Mouse (Mus musculus): ENCODE results near the gene Phrf1.
"Not testable (repeated sequence)": the region's sequence is repeated elsewhere in the genome, so short reads cannot be mapped to it uniquely, and the experiment has no call there.

Gene Phrf1

DNA sequence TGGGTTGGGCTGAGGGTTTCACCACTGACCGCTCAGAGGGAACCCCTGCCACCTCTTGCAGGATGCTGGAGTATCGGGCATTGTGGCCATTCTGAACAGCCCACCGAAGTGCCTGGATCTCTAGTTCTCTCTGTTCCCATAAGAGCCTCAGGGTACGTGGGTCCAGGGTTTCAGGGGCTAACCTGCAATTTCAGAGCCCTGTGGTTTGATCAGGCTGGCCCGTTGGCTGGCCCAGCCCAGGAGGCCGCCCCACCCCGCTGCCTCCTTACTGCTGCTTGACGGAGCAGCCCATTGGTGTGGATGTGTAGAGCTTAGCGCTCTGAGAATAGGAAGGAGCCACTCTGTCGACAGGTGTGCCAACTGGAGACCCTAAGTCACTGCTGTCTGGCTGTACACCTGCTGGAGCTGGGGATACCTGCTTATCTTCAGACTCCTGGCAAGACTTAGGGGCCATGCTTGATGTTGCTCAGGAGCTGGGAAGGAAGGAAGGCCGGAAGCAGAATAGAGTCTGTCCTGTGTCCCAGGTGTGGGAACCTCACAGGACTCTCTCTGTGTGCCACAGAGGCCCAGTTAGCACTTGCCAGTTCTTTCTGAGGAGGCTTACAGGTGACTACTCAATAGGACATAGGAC, 14.9 kb upstream of the Phrf1 start, which contains the start of gene Lmntd2:
TSS of gene Lmntd2 (minus strand) at position 476 of the 631 bp plus-strand sequence.
- no peak for DNase-seq

DNA sequence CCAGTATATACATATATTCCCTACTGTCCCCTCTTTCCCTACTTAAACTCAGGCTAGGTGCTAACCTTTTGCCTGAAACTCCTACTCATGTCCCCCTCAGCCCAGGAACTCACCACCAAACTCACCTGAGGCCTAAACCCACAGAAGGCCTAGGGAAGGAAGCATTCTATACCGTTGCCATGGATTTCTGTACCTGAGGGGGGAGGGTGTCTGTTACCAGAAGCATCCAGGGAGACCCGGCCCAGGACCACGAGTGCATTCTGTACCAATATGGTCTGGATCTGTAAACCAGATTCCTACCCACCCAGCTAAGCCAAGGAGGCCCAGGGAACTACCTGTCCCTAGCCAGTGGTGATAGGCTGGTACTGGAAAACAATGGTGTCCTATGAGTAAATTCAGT, 14.3 kb upstream of the Phrf1 start:
- no peak for DNase-seq

DNA sequence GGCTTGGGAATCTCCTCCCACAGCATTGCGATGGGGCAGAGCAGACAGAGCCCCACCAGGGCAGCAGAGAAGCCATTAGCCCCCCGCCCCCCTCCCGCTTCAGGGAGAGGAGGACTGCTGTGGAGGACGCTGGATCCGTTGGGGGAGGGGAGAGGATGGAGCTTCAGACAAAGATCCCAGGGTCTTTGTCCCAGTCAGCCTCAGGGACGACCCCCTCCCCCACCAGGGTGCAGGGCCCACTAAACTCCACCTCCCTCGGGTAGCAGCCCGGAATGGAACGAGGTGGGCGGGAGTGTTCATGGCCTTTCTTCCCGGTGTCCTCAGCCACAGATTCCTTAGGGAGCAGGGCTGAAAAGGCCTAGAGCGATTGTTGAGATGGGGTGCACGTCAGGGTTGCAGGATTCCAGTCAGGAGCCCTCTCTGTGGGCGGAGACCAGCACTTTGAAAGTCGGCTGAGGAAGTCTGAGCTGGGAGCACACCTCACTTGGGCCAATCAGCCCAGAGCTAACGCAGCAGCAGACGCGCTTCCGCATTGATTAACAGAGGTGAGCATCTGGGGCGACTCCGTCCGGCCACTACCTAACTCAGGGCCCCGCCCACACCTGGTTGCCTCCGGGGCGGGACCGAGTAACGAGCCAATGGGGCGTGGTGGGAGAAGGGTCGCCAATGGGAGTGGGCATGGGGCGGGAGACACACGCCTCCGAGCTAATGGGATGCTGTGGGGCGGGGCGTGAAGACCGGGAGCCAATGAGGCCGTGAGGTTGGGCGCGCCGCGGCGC, 13.3 kb upstream of the Phrf1 start, which contains the start of gene Rassf7:
TSS of gene Rassf7 (plus strand) at position 760 of the 779 bp plus-strand sequence.
- DNase-seq = peak; percentile 98

DNA sequence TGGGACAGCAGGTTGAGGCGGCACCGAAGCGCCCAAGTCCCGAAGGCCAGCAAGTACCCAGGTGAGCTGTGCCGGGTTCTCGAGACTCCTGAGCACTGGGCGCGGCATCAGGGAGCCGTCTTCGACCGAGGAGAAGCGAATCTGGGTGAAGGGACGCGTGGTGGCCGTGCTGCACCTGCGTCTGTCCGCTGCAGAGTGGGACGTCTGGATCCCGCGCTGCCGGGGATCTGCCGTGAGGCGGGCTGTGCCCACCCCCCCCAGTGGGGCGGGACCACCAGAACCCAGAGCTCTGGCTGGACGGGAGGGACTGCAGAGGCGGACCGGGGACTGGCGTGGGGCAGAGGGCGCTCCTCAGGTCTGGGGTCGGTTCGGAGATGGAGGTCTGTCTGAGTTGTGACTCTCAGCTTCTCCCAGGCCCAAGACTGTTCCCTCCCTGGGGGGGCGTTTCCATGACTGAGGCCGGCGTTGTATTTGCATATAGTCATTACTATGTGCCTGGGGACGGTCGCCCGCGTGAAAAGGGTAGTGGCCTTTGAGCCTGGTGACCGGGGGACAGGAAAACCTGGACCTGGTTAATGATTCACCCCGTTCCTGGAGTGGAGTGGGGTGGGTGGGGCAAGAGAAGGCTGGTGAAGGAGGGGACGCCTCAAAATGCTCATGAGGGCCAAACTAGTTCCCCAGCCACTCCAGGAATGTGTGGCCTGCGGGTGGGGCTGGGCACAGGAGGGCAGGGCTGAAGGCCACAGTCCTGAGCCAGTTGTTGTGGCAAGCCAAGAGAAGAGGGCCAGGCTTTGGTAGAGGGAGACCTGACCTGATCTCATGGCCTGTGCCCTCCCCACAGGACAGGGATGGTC, 12.5 kb upstream of the Phrf1 start:
- DNase-seq = peak; percentile 65

DNA sequence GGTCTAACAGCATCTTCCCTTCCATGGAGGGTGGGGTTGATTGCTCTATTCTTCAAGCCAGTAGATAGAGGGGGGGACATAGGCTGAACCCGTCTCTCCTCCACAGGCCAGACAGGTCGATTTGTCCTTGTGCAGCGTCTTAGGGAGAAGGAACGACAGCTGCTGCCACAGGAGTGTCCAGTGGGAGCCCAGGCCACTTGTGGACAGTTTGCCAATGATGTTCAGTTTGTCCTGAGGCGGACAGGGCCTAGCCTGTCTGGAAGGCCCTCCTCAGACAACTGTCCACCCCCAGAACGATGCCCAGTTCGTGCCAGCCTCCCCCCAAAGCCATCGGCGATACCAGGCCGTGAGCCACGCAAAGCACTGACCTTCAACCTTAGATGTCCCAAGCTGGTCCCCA, 11.7 kb upstream of the Phrf1 start:
- no peak for DNase-seq

DNA sequence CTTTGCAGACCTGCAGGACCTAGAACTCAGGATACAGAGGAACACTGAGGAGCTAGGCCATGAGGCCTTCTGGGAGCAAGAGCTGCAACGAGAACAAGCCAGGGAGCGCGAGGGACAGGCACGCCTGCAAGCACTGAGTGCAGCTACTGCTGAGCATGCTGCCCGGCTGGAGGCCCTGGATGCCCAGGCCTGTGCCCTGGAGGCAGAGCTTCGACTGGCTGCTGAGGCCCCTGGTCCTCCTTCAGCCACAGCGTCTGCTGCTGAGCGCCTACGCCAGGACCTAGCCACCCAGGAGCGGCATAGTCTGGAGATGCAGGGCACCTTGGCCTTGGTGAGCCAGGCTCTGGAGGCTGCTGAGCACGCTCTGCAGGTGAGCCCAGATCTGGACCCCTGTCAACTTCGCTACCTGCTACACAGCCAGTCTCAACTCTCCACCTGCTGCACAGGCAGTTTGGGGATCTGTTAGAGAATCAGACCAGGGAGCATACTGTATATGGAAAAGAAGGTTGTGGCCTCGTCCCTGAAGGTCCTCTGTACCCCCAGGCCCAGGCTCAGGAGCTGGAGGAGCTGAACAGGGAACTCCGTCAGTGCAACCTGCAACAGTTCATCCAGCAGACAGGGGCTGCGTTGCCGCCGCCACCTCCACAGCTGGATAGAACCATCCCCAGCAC, 11.1 kb upstream of the Phrf1 start:
- DNase-seq = no peak

DNA sequence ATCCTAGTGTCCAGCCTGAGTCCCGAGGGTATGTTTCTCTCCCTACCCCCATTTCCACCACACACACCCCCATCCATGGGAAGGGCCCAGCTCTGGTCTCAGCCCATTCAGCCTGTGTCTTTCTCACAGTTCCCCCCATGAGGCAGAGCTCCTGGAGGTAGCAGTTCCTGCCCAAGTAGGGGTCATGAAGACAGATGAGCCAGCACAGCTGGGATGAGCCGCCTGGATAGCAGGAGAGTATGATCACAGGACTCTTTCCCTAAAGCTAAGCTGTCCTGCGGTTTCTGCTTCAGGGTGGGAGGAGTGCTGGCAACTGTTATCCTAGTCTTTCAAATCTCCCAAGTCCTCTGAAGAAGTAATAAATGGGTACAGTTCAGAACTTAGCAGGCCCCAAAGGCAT, 10.4 kb upstream of the Phrf1 start:
- no peak for DNase-seq

DNA sequence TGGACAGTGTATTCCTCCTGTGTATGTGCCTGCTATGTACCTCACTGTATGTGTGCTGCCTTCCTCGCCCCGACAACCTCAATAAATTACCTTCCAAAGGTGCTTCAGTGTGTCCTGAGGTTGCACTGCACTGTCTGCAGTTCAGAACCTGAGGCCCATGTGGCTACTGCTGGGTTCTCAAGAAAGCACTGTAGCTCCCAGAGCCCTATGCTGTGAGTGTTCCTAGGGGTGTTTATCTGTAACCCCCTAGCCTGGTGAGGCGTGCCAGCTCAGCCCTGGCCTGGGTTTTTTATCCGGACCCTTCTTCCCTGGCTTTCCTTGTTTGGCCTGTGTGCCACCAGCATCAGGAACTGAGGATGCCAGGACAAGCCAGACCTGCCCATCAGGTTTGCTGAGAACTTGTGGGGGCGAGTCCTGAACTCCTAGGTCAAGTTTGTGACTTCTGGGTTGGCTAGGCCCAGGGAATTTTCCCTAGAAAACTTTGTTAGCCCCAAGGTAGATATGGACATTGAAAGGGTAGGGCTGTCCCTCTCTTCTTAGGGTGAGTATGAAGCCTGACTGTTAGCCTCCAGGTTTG, 9.9 kb upstream of the Phrf1 start:
- DNase-seq = no peak

DNA sequence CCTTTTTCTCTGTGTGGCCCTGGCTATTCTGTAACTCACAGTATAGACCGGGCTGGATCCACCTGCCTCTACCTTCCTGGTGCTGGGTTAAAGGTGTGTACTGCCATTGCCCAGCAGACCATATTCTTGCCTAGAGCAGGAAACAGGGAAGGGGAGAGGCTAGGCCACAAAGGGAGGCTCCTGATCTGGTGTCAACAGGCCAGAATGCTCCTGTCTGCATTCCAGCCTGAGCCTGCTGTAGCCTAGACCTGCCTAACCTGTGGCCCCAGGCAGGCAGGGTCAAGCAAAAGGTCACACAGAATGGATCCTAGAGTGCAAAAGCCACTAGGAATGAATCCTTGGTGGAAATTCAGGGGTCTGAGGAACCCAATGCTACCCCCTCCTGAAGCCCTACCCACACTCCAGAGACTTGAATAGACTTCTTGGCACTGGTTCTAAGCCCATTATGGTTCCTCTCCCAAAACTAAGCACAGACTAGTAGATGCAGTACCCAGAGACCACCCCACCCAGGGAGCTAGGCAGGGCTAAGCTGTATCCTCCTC, 9.0 kb upstream of the Phrf1 start:
- DNase-seq = no peak

DNA sequence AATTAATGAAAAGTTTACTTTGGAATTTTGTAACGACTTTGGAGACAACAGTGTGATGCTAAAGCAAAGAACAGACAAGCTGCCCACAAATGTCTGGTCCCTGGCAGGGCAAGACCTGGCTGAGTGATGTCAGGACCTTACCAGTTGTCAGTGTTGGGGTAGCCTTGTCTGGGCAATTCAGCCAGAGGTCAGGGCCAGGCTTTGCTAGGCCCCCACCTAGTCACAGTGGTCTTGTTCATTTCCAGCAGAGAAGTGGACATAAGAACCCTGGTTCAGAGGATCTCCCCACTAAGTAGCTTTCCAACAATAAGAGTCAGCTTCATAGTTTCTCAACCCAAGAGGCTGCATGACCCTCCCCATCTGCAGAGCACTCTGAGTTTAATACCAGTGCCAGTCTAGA, 8.2 kb upstream of the Phrf1 start:
- DNase-seq = no peak

DNA sequence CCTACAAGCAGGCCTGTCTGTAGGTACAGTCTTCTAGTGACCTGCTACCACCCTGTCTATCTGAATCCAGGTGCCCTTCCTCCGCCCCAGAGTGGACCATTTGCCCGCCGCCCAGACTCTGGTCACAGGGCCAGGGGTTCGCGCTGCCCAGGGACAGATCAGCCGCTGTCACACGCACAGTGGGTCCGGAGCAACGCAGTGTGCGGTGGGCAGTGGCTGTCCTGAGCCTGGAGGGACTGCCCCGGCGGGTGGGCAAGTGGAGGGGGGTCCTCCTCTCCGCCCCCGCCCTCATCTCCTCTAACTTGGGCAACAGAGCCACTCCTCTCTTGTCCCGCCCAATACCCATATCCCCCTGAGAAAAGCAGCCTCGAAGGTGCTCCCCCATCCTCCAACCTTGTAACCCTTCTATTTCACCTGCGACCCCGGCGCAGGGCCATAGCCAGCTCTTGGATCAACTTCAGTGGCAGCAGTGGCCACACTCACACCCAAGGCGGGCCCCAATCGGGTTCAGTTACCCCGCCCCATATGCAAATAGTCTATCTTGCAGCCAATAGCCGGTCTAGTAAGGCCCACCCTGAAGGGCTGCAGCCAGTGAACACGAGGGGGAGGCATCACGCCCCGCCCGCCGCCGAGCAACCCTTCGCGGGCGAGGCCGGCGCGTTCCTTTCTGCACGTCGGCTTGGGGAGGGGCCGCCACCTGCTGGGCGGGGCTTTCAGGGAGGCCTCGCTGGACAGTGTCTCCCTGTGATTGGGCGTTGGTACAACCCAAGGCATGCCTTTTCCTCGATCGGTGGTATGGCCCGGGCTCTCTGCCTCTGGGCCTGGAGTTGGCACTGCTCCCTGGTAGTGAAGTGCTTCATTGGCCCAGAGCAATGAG, 7.1 kb upstream of the Phrf1 start:
- peak; percentile 94 for DNase-seq

DNA sequence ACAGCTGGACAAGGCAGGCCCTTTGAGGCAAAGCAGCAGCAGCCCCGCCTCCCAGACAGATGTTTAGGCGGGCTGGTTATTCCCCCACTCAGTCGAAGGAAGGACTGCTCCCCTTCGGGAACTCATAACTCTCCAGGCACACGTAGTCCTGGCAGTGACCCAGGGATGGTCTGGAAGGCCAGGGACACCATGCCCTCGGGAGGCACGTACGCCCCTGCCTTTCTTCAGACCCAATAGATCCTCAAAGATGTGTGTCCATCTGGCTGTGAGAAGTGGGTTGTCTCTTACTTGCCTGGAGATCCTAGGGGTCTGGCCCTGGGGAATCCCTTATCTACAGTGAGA, 6.5 kb upstream of the Phrf1 start:
- no peak for DNase-seq

DNA sequence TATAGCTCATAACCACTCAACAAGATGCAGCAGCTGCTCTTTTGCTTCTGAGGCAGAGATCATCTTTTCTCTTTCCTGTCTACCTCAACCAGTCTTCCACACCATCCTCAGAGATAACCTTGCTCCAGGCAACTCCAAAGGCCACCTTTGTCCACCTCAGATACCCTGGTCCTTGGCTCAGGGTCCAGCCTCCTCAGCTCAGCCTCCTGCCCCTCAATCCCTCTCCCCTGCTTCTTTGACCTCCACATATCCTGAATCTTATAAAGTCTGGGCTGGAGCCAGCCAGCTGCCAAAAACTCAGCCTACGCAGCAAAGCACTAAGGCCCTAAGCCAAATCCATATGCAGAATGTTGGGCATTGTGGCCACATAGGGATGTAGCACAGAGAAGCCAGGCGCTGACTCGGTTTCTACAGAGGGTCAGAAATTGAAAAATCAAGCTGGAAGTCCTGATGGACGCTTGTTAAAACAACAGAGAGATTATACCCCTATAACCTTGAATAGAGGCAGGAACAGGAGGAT, 5.8 kb upstream of the Phrf1 start:
- DNase-seq = no peak

DNA sequence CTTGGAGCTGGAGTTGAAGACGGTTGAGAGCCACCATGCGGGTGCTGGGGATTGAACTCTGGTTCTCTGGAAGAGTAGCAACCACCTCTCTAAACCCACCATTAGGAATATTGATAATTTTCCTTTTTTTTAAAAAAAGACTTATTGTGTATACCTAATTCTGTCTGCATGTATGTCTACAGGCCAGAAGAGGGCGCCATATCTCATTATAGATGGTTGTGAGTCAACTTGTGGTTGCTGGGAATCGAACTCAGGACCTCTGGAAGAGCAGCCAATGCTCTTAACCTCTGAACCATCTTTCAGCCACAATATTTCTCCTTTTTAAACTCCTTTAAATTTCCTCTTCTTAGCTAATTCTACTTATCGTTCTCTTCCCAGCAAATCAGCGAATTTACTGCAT, 2.0 kb upstream of the Phrf1 start:
- no peak for DNase-seq

DNA sequence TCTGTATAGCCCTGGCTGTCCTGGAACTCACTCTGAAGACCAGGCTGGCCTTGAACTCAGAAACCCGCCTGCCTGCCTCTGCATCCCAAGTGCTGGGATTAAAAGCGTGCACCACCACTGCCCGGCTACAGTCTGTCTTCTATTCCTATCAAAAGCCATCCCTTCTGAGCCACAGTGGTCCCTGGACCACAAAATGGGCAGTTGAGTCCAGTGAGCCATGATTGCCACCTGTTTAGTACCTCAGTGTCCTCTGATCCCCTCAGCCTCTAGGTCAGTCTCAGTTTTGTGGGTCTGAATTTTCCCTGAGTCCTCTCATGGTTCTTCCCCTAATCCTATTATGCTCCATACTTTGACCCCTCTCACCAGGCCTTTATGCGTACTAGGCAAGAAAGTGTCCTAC, 788 bp upstream of the Phrf1 start:
- no peak for DNase-seq

DNA sequence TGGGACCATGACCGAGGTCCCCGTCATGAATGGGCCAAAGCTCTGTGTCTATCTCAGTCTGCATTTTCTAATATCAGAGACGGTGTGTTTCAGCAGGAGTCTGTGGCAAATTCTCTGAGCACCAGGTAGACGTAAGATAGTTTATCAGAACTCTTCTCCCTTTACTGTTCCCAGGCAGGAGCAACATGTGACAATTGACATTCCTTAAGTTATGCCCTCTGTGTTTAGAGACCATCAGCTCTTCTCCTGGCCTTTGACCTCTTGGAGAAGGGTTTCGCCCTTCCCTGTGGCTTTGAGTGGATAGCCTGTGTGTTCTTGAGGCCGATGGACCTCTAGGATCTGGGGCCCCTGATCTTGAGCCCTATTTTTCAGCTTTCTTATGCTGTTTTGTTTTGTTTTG, 1.1 kb downstream of the Phrf1 start:
- no peak for DNase-seq

DNA sequence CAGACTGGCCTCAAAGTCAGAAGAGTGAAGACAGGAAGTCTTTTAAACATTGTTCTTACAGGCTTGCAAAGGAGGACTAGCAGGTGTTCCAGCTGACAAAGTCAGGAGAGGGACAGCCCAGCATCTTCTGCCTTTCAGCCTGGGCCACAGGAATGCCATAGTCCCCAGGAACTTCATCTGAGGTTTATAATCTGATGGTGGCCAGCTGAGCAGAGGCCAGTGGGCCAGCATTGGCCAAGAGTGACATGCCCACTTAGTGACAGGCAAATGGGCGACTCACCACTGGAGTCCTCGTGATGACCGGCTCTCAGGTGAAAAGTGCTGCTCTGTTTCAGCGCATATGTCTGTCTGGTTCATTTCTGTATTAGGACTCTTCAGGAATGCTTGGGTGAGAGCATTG, 2.0 kb downstream of the Phrf1 start:
- DNase-seq = no peak

DNA sequence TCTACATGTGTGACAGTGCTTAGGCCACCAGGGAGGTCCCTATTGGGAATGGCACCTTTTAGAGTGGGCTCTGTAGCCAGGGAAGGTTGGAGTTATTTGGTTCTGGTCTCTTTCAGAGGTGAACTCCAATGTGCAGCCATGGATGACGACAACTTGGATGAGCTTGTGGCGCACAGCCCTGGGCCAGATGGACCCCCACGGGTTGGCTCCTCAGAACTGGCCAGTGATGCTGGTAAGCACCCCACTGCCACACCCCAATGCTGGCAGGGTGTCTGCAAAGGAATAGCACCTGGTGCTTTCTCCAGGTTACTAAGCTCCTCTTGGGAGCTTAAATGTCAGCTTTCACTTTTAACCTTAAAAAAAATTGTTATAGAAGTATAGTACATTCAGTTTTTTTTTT, 2.5 kb downstream of the Phrf1 start:
- DNase-seq = no peak

DNA sequence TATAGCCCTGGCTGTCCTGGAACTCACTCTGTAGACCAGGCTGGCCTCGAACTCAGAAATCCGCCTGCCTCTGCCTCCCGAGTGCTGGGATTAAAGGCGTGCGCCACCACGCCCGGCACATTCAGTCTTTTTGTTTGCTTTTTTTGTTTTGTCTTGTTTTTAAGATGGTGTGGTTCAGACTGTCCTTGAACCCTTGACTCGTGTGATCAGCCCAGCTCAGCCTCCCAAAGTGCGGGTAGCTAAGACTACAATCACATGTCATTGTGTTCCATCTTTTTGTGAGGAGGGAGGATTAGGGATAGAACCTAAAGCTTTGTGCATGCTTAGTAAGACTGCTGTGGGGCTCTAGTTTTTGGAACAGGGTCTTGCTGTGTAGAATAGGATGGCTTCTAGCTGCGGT, 3.0 kb downstream of the Phrf1 start:
- no peak for DNase-seq

DNA sequence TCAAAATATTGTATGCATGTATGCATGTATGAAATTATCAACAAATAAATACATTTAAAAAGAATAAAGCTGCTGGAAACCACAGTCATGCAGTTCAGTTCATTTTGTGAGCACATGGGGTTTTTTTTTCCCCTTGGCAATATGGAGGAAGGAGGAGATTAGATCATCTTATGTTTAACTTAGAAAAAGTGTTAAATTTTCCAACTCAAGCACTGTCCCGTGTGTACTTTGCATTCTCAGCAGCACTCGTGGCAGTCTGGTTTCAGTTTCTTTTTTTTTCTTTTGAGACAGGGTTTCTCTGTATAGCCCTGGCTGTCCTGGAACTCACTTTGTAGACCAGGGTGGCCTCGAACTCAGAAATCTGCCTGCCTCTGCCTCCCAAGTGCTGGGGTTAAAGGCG, 21.9 kb downstream of the Phrf1 start:
- not testable (repeated sequence) for DNase-seq

DNA sequence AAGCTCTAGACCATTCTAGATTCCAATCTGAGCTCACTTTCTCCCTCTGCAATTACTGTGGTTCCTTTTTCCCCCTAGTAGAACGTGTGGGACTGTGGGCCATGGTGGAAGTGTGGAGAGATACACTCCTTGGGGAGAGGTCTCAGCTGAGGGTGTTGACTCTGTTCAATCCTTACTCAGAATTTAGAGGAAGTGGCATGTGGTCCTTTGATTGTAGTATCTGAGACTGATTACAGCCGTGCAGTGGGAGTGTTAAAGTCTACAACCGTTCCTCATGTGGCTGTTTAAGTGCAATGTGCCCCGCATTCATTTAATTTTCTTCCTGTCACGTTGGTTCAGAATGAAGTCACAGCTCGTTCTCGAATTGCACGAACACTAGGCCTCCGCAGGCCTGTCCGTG, 27.6 kb downstream of the Phrf1 start:
- DNase-seq = no peak

All from thymus, postnatal 14 days (tissue).